Mouse (Mus musculus): ENCODE data around the gene Gm20458.

DNA sequence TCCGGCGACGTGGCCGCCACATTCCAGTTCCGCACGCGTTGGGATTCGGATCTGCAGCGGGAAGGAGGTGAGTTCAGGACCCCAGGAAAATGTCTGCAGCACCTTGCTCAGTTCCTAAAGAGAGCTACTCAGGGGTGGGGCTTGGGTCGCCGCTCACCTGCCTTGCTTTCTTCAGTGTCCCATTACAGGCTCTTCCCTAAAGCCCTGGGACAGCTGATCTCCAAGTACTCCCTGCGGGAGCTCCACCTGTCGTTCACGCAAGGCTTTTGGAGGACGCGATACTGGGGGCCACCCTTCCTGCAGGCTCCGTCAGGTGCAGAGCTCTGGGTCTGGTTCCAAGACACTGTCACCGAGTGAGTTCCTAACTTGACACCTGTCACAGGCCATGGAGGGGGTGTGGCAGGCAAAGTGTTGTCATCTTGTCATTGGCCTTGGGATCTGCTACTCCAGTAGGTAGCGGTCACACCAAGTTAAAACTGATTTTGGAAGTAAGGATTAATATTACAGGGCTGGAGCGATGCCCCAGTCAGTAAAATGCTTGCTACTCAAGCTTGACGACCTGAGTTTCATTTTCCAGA lies 37.0 kb downstream of the Gm20458 start:
- TF ChIP-seq CTCF (IDR thresholded peaks at IDR 0.05; ENCODE audit: low read depth), result no peak
- TF ChIP-seq EP300 (IDR thresholded peaks at IDR 0.05; ENCODE audit: low read depth), result no peak

All from liver, postnatal 0 days (tissue).